Mouse (Mus musculus) embryonic facial prominence, embryonic 14.5 days (tissue): ENCODE results near the gene Vamp5. TPM values are rescaled to one million over a fixed set of nuclear protein-coding genes. Genes with fewer than 3 reads are reported as not detected.
A peak's percentile ranks its signal among the peaks of the same experiment; 100 is the strongest.

Experiments
- ATAC-seq: fragments of 200-750 bp; cut with Nextera tagmentation; 2 replicates; pipeline ENCODE4 v1.8.0; 2017; ENCODE audit warnings: low read depth, moderate number of reproducible peaks, moderate TSS enrichment
- DNase-seq: peaks from one replicate; pipeline ENCODE4 v3.0.0-alpha.2; 2015; ENCODE audit warnings: low spot score
- H3K27ac ChIP-seq: fragments of 300-500 bp; sonication (generic); replicated peaks from 2 replicates; pipeline ENCODE4 v1.5.1; 2014; ENCODE audit warnings: low read depth, mild to moderate bottlenecking, low read length, moderate library complexity
- H3K27me3 ChIP-seq: fragments of 300-500 bp; sonication (generic); replicated peaks from 2 replicates; pipeline ENCODE4 v1.6.1; 2014; ENCODE audit warnings: low read length; ENCODE audit not compliant: control insufficient read depth, insufficient read depth
- H3K36me3 ChIP-seq: fragments of 300-500 bp; sonication (generic); 2 replicates; pipeline ENCODE4 v1.6.1; 2014; ENCODE audit warnings: low read length, mixed read lengths; ENCODE audit not compliant: control insufficient read depth, insufficient read depth
- H3K4me1 ChIP-seq: fragments of 300-500 bp; sonication (generic); 2 replicates; pipeline ENCODE4 v1.6.1; 2014; ENCODE audit warnings: antibody characterized with exemption, low read length; ENCODE audit not compliant: control insufficient read depth, insufficient read depth
- H3K4me2 ChIP-seq: fragments of 300-500 bp; sonication (generic); 2 replicates; pipeline ENCODE4 v1.6.1; 2014; ENCODE audit warnings: low read depth, mild to moderate bottlenecking, low read length, moderate library complexity, mixed read lengths
- H3K4me3 ChIP-seq: fragments of 300-500 bp; sonication (generic); 2 replicates; pipeline ENCODE4 v1.5.1; 2014; ENCODE audit warnings: low read depth, mild to moderate bottlenecking, low read length
- H3K9ac ChIP-seq: fragments of 300-500 bp; sonication (generic); 2 replicates; pipeline ENCODE4 v1.6.1; 2014; ENCODE audit warnings: low read depth, mild to moderate bottlenecking, low read length, moderate library complexity, mixed read lengths
- H3K9me3 ChIP-seq: fragments of 300-500 bp; sonication (generic); 2 replicates; pipeline ENCODE4 v1.6.1; 2016; ENCODE audit warnings: low read length; ENCODE audit not compliant: control insufficient read depth
- WGBS: fragments of 180-500 bp; shearing (Covaris S2); extraction: QIAGEN DNeasy Blood & Tissue Kit; methylation state at CpG from one replicate; pipeline ENCODE4 v1.1.7; 2014; 5-methylcytosine and 5-hydroxymethylcytosine counted together
- polyA plus RNA-seq: library from polyadenylated mRNA; unstranded; fragments of >200 nt; fragmentation: Nextera tagmentation; extraction: Ambion mirVana; gene quantifications from 2 replicates; pipeline ENCODE4 v1.2.1, GENCODE M21; 2014

Gene Vamp5
- polyA plus RNA-seq, 1 experiment from 2014 or later, result 20.3 TPM

DNA sequence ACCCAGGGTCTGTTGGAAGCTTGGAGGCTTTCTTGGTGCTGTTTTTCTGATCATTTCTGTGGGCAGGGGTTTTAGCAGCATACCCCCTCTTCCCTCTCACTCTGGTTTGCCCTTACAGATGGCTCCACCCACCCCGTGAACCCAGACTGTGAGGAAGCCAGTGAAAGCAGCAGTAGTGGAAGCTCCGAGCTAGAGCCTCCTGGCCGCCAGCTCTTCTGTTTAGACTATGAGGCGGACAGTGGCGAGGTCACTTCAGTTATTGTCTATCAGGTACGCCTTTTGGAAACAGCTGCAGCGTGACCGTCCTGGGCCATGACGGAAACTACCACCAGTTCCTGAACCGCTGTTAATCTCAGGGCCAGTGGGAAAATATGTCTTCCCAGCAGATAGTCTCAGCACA is 31.9 kb downstream of the Vamp5 start:
- H3K9me3 ChIP-seq, result no peaks in the 10 kb centered on the region
- H3K27me3 ChIP-seq, result 0 out of 2 replicates have a peak, but pooled peaks cover 2% of the 10 kb centered on the region
- H3K4me2 ChIP-seq, result peak overlapping the region; percentile 81
- DNase-seq, result no peak
- peak overlapping the region; percentile 86 for H3K4me3 ChIP-seq
- peaks cover 30% of the 10 kb centered on the region for H3K4me1 ChIP-seq
- no peak for ATAC-seq
- 80% methylated on average over 10 of the region's 10 CpGs for WGBS
- peaks cover 33% of the 10 kb centered on the region for H3K36me3 ChIP-seq
- peak overlapping the region; percentile 95; the same call in 1 of the 2 replicates for H3K9ac ChIP-seq
- H3K27ac ChIP-seq, result no peak overlapping the region

DNA sequence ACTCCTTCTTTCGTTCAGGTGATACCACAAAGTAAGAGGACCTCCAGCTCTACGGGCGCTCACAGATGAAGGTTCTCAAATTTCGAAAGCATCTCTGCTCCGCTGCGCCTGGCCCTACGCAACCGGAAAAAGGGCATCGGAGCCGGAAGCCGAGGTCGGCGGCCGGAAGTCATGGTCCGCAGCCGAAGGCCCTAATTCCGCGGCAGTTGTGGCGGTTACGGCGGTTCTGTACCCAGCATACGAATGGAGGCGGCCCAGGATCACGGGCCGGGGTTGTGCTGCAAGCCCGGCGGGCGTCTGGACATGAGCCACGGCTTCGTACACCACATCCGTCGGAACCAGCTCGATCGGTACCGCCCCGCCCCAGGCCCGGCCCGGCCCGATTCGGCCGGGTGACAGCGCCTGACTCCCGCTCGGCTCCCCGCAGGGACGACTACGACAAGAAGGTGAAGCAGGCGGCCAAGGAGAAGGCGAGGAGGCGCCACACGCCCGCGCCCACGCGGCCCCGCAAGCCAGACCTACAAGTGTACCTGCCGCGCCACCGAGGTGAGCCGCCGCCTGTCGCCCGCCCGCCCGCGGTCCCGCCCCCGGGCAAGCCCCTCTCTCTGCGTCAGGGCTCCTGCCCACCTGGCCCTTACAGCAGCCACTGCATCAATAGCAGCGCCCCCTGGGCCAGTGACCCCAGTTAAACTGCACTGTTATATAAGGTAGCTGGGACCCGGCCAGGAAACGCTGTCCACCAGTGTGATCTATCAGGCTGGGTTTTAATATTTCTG is 32.9 kb downstream of the Vamp5 start, which contains the start of gene 0610030E20Rik:
TSS of gene 0610030E20Rik (plus strand) at position 152 of the 776 bp plus-strand sequence.
- Histone ChIP-seq H3K4me2 (peak within 1 kb of the TSS; percentile 81), H3K36me3 (peaks cover 33% of the 10 kb centered on the region), H3K4me3 (peak within 1 kb of the TSS; percentile 86), H3K27me3 (0 out of 2 replicates have a peak, but pooled peaks cover 2% of the 10 kb centered on the region), H3K9ac (peak within 1 kb of the TSS; percentile 95), H3K4me1 (peaks cover 25% of the 10 kb centered on the region), H3K9me3 (no peaks in the 10 kb centered on the region), H3K27ac (peak within 1 kb of the TSS; percentile 92)
- DNase-seq (peak; percentile 86), ATAC-seq (peak; percentile 70)
- WGBS, result 0% methylated on average over 46 of the region's 72 CpGs

DNA sequence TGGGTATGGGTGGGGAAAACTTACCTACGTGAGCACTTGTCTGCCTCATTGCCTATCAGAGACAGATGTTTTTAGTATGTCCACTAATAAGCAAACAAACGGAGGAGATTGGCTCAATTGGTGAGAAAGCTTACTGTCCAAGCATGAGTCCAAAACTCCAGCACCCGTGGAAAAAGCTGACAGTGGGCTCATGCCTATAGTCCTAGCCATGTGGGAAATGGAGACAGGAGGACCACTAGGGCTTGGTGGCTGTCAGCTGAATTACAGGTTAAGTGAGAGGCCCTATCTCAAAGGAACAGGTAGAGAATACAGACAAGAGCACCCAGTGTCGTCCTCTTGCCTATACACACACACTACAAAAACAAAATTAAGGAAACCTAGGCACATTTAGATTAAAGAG is 34.0 kb downstream of the Vamp5 start:
- 91% methylated on average over 4 of the region's 4 CpGs for WGBS
- no peaks in the 10 kb centered on the region for H3K9me3 ChIP-seq
- peaks cover 23% of the 10 kb centered on the region for H3K4me1 ChIP-seq
- no peak overlapping the region for H3K4me2 ChIP-seq
- peaks cover 30% of the 10 kb centered on the region for H3K36me3 ChIP-seq
- H3K9ac ChIP-seq, result no peak overlapping the region
- no peak overlapping the region for H3K27ac ChIP-seq
- 0 out of 2 replicates have a peak, but pooled peaks cover 2% of the 10 kb centered on the region for H3K27me3 ChIP-seq
- 0 out of 2 replicates have a peak overlapping the region, but pooled peaks have one; percentile 86 for H3K4me3 ChIP-seq
- no peak for DNase-seq
- no peak for ATAC-seq

DNA sequence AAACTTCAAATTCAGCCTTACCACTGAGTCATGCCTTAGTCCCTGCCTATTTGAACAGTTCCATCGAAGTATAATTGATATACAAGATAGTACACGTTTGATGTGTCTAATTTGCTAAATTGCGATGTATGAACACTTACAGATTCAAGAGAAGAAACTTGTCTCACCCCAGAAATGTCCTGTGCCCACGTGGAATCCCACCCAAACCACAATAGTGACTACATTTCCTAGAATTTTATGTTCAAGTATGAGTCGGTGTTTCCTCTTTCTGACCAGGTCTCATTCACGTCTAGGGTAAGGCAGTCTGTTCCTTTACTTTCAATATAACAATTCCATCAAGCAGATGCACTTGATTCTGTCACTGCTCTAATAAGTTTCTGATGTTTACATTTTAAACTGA is 34.6 kb downstream of the Vamp5 start:
- H3K27ac ChIP-seq, result no peak overlapping the region
- peaks cover 23% of the 10 kb centered on the region for H3K4me1 ChIP-seq
- H3K4me3 ChIP-seq, result peak overlapping the region; percentile 86
- peaks cover 27% of the 10 kb centered on the region for H3K36me3 ChIP-seq
- WGBS, result 52% methylated on average over 6 of the region's 6 CpGs
- 0 out of 2 replicates have a peak, but pooled peaks cover 2% of the 10 kb centered on the region for H3K27me3 ChIP-seq
- H3K9ac ChIP-seq, result no peak overlapping the region
- no peak for ATAC-seq
- no peak for DNase-seq
- H3K9me3 ChIP-seq, result no peaks in the 10 kb centered on the region
- peak overlapping the region; percentile 95 for H3K4me2 ChIP-seq

DNA sequence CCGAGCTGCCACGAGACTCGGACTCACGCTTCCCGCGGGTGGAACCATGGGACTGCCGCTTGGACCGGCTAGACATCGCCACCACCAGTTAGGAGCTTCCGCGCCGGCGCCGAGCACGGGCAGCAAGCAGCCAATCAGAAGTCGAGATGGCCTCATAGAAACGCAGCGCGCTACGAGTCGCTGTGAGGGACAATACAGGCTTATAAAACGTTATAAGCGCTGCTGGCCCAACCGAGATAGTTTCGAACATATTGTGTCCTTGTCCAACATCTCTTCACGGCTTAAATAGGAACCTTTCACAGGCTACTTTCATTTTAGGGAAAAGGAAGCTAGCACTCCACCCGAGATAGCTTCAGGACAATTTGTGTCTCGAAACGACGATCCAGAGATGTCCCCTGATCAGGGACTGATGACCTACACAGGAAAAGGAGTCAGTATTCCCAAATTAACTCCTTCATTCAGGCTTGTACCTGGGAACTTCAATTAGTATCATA is 35.1 kb downstream of the Vamp5 start, which contains the start of gene Usp39:
TSS of gene Usp39 (minus strand) at position 111 of the 494 bp plus-strand sequence.
- whole genome bisulfite sequencing, result under 1% methylated on average over 30 of the region's 30 CpGs
- H3K4me1 ChIP-seq, result peaks cover 23% of the 10 kb centered on the region
- H3K9ac ChIP-seq, result peak within 1 kb of the TSS; percentile 89
- H3K27ac ChIP-seq, result peak within 1 kb of the TSS; percentile 61
- H3K9me3 ChIP-seq, result no peaks in the 10 kb centered on the region
- H3K4me3 ChIP-seq, result peak within 1 kb of the TSS; percentile 86
- ATAC-seq (peak; percentile 81), DNase-seq (peak; percentile 98)
- peaks cover 22% of the 10 kb centered on the region; the same call in 1 of the 2 replicates for H3K36me3 ChIP-seq
- 0 out of 2 replicates have a peak, but pooled peaks cover 2% of the 10 kb centered on the region for H3K27me3 ChIP-seq
- peak within 1 kb of the TSS; percentile 95 for H3K4me2 ChIP-seq

DNA sequence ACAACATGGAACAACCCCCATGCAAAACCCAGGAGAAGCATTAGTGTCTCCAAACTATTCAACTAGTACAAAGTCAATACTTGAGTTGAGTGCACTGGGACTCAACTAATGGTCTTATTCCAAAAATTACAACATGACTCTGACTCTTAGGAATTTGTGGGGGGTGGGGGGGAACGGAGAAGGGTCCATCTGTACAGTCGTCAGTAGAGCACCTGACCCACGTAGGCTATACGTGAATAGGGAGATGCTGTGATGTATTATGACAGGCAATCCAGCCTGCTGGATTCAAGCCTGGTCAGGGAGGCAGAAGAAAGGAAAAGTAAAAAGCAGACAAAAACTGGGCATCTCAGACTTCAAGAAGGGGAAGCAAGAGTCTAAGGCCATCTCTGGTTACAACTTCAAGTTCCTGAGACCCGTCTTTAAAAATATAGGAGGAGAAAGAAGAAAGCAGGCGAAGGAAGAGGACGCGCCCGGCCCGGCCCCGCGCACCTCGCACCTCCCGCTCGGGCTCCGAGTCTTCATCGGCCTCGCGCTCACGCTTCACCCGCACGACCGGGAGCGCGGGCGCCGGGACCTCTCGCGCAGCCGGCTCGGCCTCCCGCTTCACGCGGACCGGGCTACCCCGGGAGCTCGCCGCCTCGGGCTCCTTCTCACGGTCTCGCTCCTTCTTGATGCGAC is 35.7 kb downstream of the Vamp5 start:
- 0% methylated on average over 20 of the region's 42 CpGs for WGBS
- Histone ChIP-seq H3K9me3 (no peaks in the 10 kb centered on the region), H3K4me1 (peaks cover 23% of the 10 kb centered on the region), H3K4me2 (peak overlapping the region; percentile 95), H3K9ac (peak overlapping the region; percentile 89), H3K27ac (peak overlapping the region; percentile 61), H3K27me3 (0 out of 2 replicates have a peak, but pooled peaks cover 2% of the 10 kb centered on the region), H3K4me3 (peak overlapping the region; percentile 86), H3K36me3 (peaks cover 22% of the 10 kb centered on the region; the same call in 1 of the 2 replicates)
- DNase-seq, result no peak
- peak; percentile 46 for ATAC-seq

DNA sequence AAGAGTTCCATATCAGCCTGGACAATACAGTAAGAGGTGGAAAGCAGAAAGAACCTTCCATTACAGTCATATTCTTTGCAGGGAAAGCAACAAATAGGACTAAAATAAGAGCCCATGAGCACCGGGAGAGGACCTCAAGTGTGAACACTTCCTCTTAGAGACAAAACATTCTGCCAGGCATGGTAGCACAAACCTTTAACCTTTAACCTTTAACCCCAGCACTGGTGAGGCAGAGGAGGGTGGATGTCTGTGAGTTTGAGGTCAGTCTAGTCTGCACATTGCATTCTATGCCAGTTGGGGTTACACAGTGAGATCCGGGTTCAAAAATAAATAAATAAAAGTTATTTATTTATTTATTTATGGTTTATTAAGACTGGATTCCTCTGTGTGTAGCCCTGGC is 39.8 kb downstream of the Vamp5 start:
- no peak overlapping the region for H3K4me3 ChIP-seq

DNA sequence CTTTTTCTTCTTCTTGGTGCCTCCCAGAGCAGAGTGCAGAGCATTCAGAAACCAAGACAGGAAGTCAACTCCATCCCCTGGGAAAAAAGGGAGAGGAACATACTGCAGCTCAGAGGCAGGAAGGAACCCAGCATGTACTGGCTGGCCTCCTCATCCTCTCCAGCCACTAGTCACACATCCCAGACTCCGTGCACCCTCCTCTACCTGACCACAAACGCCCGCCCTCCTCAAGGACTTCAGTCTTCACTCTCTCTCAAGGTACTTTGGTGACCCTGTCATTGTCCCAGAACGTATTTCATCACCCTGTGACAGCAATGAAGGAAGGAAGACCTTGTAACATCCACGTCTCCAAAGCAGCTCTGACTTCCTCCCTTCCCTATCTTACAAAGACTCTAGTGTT is 47.2 kb downstream of the Vamp5 start:
- no peak for ATAC-seq
- Histone ChIP-seq H3K36me3 (peaks cover 91% of the 10 kb centered on the region), H3K9me3 (no peaks in the 10 kb centered on the region), H3K27me3 (no peaks in the 10 kb centered on the region), H3K4me2 (no peak overlapping the region), H3K4me1 (no peaks in the 10 kb centered on the region), H3K4me3 (no peak overlapping the region), H3K27ac (no peak overlapping the region), H3K9ac (no peak overlapping the region)
- no peak for DNase-seq
- WGBS, result 71% methylated on average over 5 of the region's 5 CpGs

More for the DNA sequence above, 39.8 kb downstream of the Vamp5 start:
- Histone ChIP-seq H3K9me3 (no peaks in the 10 kb centered on the region), H3K4me2 (no peak overlapping the region), H3K4me1 (peaks cover 8% of the 10 kb centered on the region; the same call in 1 of the 2 replicates), H3K9ac (no peak overlapping the region), H3K27me3 (no peaks in the 10 kb centered on the region), H3K36me3 (peaks cover 49% of the 10 kb centered on the region), H3K27ac (no peak overlapping the region)
- DNase-seq (no peak), ATAC-seq (no peak)
- 48% methylated on average over 2 of the region's 2 CpGs for WGBS
